Mouse (Mus musculus): ENCODE data around the gene Extl1. TPM values are rescaled to one million over a fixed set of nuclear protein-coding genes. Genes with fewer than 3 reads are reported as not detected.

Gene Extl1
- total RNA-seq, 2 experiments from 2014 or later, result 41.8 to 45.5 TPM

GRCm38 (mm10) chr4:134311784-134312183, 71.9 kb downstream of the Extl1 start:
- DNase-seq, result no peak

- no peak for DNase-seq
Measured at GRCm38 (mm10) chr4:134310656-134311055, 73.0 kb downstream of the Extl1 start.

GRCm38 (mm10) chr4:134310106-134310505, 73.5 kb downstream of the Extl1 start:
- DNase-seq, result no peak

GRCm38 (mm10) chr4:134307367-134308072, 76.1 kb downstream of the Extl1 start:
- DNase-seq, result peak; percentile 34 to 53

- no peak for DNase-seq
Measured at GRCm38 (mm10) chr4:134306963-134307362, 76.7 kb downstream of the Extl1 start.

Other genes with a start within 250 kb of the Extl1 start
- 10 to 100 TPM; 16.1 to 17.5 TPM for gene Cep85, start 196.7 kb downstream of the Extl1 start, total RNA-seq (2021)
- gene Gm7534, start 180.8 kb downstream of the Extl1 start, total RNA-seq (2021), result not detected
- not detected for gene Catsper4, start 156.5 kb downstream of the Extl1 start, total RNA-seq (2021)
- gene Cnksr1, start 145.5 kb downstream of the Extl1 start, total RNA-seq (2021), result under 1 TPM; 0.35 to 0.58 TPM
- not detected for gene E130218I03Rik, start 140.2 kb downstream of the Extl1 start, total RNA-seq (2021)
- 10 to 100 TPM; 10.2 to 11.4 TPM for gene Zfp593, start 138.3 kb downstream of the Extl1 start, total RNA-seq (2021)
- gene Gm30191, start 136.9 kb downstream of the Extl1 start, total RNA-seq (2021), result not detected
- 1 to 10 TPM; 2.7 to 7.4 TPM for gene Grrp1, start 129.7 kb downstream of the Extl1 start, total RNA-seq (2021)
- gene Pdik1l, start 96.0 kb downstream of the Extl1 start, total RNA-seq (2021), result 10 to 100 TPM; 16.7 to 21.5 TPM
- gene Trim63, start 68.7 kb downstream of the Extl1 start, total RNA-seq (2021), result not detected
- not detected for gene Slc30a2, start 40.7 kb downstream of the Extl1 start, total RNA-seq (2021)
- gene Pafah2, start 12.5 kb upstream of the Extl1 start, total RNA-seq (2021), result 1 to 10 TPM; 6.6 to 8.2 TPM
- gene Stmn1, start 84.5 kb upstream of the Extl1 start, total RNA-seq (2021), result 100 to 1,000 TPM; 338 to 365 TPM
- 10 to 100 TPM; 63.6 to 69.1 TPM for gene Paqr7, start 112.8 kb upstream of the Extl1 start, total RNA-seq (2021)
- gene Aunip, start 127.1 kb upstream of the Extl1 start, total RNA-seq (2021), result 1 to 10 TPM in 1 of 2 experiments, not detected in 1; 1.3 TPM
- gene Mtfr1l, start 151.5 kb upstream of the Extl1 start, total RNA-seq (2021), result 10 to 100 TPM; 63.2 to 64.7 TPM
- 10 to 100 TPM; 16.0 to 18.0 TPM for gene Selenon, start 168.3 kb upstream of the Extl1 start, total RNA-seq (2021)